Mouse (Mus musculus) megakaryocyte-erythroid progenitor cell, adult 5 weeks (primary cell): ENCODE data around the gene Cdhr4. TPM values are rescaled to one million over a fixed set of nuclear protein-coding genes. Genes with fewer than 3 reads are reported as not detected.

Experiments used
- polyA plus RNA-seq: library from polyadenylated mRNA; stranded (reverse); fragments of >175 nt; gene quantifications from 2 replicates; pipeline ENCODE4 v1.2.3, GENCODE M21; 2012

Cdhr4 gene
- polyA plus RNA-seq = 0.28 and 1.4 TPM in 2 replicates

GRCm38 (mm10) chr9:107992197-107992596 lies at the start of gene Cdhr4:
Cdhr4 (plus strand) TSS chr9:107992497.

GRCm38 (mm10) chr9:107949922-107950235 lies 42.4 kb upstream of the Cdhr4 start, which contains the start of gene Traip:
Traip (plus strand) TSS chr9:107950136.

GRCm38 (mm10) chr9:107975399-107976386 lies 16.6 kb upstream of the Cdhr4 start, which contains the start of gene Uba7:
Uba7 (plus strand) TSS chr9:107975505.

GRCm38 (mm10) chr9:107982681-107983346 lies 9.5 kb upstream of the Cdhr4 start, which contains the start of gene Gm20661:
Gm20661 (plus strand) TSS chr9:107983058.

GRCm38 (mm10) chr9:107985131-107986119 lies 6.9 kb upstream of the Cdhr4 start, which contains the start of gene Inka1:
Inka1 (minus strand) TSS chr9:107985879.

GRCm38 (mm10) chr9:107996049-107996448 lies 3.8 kb downstream of the Cdhr4 start, which contains the start of gene Gm20662:
Gm20662 (plus strand) TSS chr9:107996349.

GRCm38 (mm10) chr9:108001922-108002770 lies 9.8 kb downstream of the Cdhr4 start, which contains the start of gene Ip6k1:
Ip6k1 (plus strand) TSS chr9:108002501.

GRCm38 (mm10) chr9:108049016-108049455 lies 56.7 kb downstream of the Cdhr4 start, which contains the start of gene Gmppb:
Gmppb (plus strand) TSS chr9:108049242.

Other genes starting within 250 kb of the Cdhr4 start
- gene Rbm5, start 221.5 kb upstream of the Cdhr4 start, polyA plus RNA-seq = 22.6 and 29.7 TPM in 2 replicates
- gene Rbm6, start 119.3 kb upstream of the Cdhr4 start, polyA plus RNA-seq = 21.8 and 30.9 TPM in 2 replicates
- 22.6 and 23.1 TPM in 2 replicates for gene Mon1a, start 104.3 kb upstream of the Cdhr4 start, polyA plus RNA-seq
- gene Mst1r, start 85.6 kb upstream of the Cdhr4 start, polyA plus RNA-seq = 0.18 and 0.50 TPM in 2 replicates
- not detected in 2 replicates for gene Actl11, start 64.0 kb upstream of the Cdhr4 start, polyA plus RNA-seq
- 0.26 and 0.68 TPM in 2 replicates for gene Camkv, start 56.8 kb upstream of the Cdhr4 start, polyA plus RNA-seq
- 2.5 and 4.6 TPM in 2 replicates for gene Traip, start 42.4 kb upstream of the Cdhr4 start, polyA plus RNA-seq
- gene Uba7, start 17.0 kb upstream of the Cdhr4 start, polyA plus RNA-seq = 30.7 and 41.6 TPM in 2 replicates
- 0.25 and 0.33 TPM in 2 replicates for gene Gm20661, start 9.4 kb upstream of the Cdhr4 start, polyA plus RNA-seq
- gene Inka1, start 6.6 kb upstream of the Cdhr4 start, polyA plus RNA-seq = 69.0 and 83.7 TPM in 2 replicates
- 0.04 and 0.06 TPM in 2 replicates for gene Gm20662, start 3.9 kb downstream of the Cdhr4 start, polyA plus RNA-seq
- gene Ip6k1, start 10.0 kb downstream of the Cdhr4 start, polyA plus RNA-seq = 55.9 and 63.3 TPM in 2 replicates
- 14.6 and 19.6 TPM in 2 replicates for gene Gmppb, start 56.7 kb downstream of the Cdhr4 start, polyA plus RNA-seq
- gene Amigo3, start 60.7 kb downstream of the Cdhr4 start, polyA plus RNA-seq = 2.5 TPM in 2 replicates
- gene Mst1, start 87.9 kb downstream of the Cdhr4 start, polyA plus RNA-seq = 0.28 TPM in 1 of 2 replicates, not detected in the other
- 100 and 113 TPM in 2 replicates for gene Rnf123, start 90.8 kb downstream of the Cdhr4 start, polyA plus RNA-seq
- gene Apeh, start 102.1 kb downstream of the Cdhr4 start, polyA plus RNA-seq = 48.2 and 48.5 TPM in 2 replicates
- 9.8 and 12.3 TPM in 2 replicates for gene Bsn, start 197.9 kb downstream of the Cdhr4 start, polyA plus RNA-seq